Mouse (Mus musculus) neural tube, embryonic 12.5 days (tissue): ENCODE measurements around the gene Zfp980. TPM values are rescaled to one million over a fixed set of nuclear protein-coding genes. Genes with fewer than 3 reads are reported as not detected.
"Not testable (repeated sequence)": the region's sequence is repeated elsewhere in the genome, so short reads cannot be mapped to it uniquely, and the experiment has no call there.

Source experiments
- ATAC-seq: fragments of 200-750 bp; cut with Nextera tagmentation; 2 replicates; pipeline ENCODE4 v1.8.0; 2017; ENCODE audit warnings: low read depth, mild to moderate bottlenecking, moderate TSS enrichment, moderate library complexity; ENCODE audit not compliant: low FRiP score
- H3K27ac ChIP-seq: fragments of 300-500 bp; sonication (generic); 2 replicates; pipeline ENCODE4 v1.5.1; 2016
- H3K27me3 ChIP-seq: fragments of 300-500 bp; sonication (generic); replicated peaks from 2 replicates; pipeline ENCODE4 v1.6.1; 2016; ENCODE audit warnings: mild to moderate bottlenecking
- H3K36me3 ChIP-seq: fragments of 300-500 bp; sonication (generic); 2 replicates; pipeline ENCODE4 v1.6.1; 2016; ENCODE audit warnings: mild to moderate bottlenecking
- H3K4me1 ChIP-seq: fragments of 300-500 bp; sonication (generic); 2 replicates; pipeline ENCODE4 v1.6.1; 2016
- H3K4me2 ChIP-seq: fragments of 300-500 bp; sonication (generic); replicated peaks from 2 replicates; pipeline ENCODE4 v1.6.1; 2016; ENCODE audit warnings: mild to moderate bottlenecking
- H3K4me3 ChIP-seq: fragments of 300-500 bp; sonication (generic); 2 replicates; pipeline ENCODE4 v1.5.1; 2016
- H3K9ac ChIP-seq: fragments of 300-500 bp; sonication (generic); 2 replicates; pipeline ENCODE4 v1.6.1; 2016; ENCODE audit warnings: mild to moderate bottlenecking
- H3K9me3 ChIP-seq: fragments of 300-500 bp; sonication (generic); 2 replicates; pipeline ENCODE4 v1.6.1; 2016; ENCODE audit warnings: mild to moderate bottlenecking
- WGBS: fragments of 180-500 bp; shearing (Covaris S2); methylation state at CpG from one replicate; pipeline ENCODE4 v1.1.7; 2016; 5-methylcytosine and 5-hydroxymethylcytosine counted together
- polyA plus RNA-seq: library from polyadenylated mRNA; unstranded; fragments of >200 nt; fragmentation: Nextera tagmentation; extraction: Ambion mirVana; gene quantifications from 2 replicates; pipeline ENCODE4 v1.2.1, GENCODE M21; 2016

The Zfp980 gene
- 0.08 TPM in 1 of 2 replicates, not detected in the other for polyA plus RNA-seq

DNA sequence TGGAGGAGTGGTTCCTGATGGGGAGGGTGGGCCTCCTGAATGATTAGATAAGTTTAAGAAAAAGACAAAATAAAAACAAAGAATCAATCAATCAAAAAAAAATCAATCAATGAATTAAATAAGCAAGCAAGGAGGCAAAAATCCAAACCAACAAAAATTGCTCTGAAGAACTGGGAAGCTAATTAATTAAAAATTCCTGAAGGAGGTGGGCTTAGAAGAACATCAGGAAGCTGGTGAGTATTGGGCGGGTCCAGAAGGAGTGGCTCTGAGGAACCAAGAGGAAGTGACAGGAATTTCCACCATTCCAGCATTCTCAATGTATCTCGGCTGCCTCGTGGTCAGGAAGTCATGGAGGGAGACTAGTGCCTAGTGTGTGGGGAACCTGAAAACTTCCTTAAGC is at the start of gene Zfp980:
Zfp980 (plus strand) TSS at position 301 of the 400 bp plus-strand sequence.
- not testable (repeated sequence) for H3K9ac ChIP-seq, H3K4me1 ChIP-seq, H3K27me3 ChIP-seq, H3K36me3 ChIP-seq, H3K9me3 ChIP-seq, H3K4me2 ChIP-seq, H3K4me3 ChIP-seq, H3K27ac ChIP-seq, ATAC-seq
- WGBS: 79% methylated on average over 3 of the region's 3 CpGs

DNA sequence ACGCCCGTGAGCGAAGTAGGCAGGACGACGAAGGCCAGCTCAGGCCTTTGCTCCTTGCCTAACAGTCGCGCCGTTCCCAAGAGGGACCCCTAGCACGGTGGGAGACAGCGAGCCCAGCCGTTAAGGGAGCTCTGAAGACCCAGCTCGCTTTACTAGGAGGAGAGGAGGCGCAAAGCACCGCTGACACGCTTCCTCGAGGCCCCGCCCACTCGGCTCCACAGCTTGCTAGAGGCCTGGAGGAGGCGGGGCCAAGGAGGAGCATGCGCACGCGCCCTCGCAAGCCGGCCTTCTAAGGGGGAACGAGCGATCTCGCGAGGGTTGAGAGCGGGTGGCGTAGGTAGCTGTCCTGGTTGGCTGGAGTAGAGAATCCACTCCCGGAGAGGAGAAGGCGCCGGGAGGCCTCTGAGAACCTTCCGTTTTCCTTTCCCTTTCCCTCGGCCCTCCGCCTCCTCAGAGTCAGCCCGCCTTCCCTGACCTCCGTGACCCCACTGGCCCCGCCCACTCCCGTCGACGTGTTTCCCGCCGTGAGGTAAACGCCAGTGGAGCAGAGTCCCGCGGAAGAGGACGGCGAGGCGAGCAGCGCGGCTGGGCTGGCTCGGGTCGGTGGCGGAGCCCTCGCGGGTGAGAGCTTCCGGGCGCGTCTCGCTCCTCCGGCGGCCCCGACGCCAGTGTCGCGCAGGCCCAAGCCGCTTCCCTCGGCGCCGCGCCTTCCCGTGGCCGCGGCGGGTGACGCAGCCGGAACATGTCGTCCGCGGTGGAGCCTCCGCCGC is 29.9 kb upstream of the Zfp980 start:
- H3K27me3 ChIP-seq, H3K4me3 ChIP-seq, ATAC-seq: not testable (repeated sequence)

DNA sequence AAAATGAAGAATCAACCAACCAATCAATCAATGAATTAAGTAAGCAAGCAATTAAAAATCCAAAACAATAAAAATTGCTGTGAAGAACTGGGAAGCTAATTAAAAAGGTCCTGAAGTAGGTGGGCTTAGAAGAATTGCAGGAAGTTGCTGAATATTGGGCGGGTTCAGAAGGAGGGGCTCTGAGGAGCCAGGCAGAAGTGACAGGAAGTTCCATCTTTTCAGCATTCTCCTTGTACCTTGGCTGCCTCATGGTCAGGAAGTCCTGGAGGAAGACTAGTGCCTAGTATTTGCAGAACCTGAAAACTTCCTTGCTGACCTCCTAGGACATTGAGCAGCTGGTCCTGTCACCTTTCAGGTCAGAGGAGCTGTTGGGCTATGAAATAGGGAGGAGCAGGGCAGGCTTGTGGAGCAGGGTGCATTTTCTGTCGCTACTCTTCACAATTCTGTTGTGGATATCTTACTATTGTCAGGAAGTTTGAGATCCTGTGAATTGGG is 3.8 kb downstream of the Zfp980 start:
- H3K27ac ChIP-seq, H3K9ac ChIP-seq, H3K4me3 ChIP-seq, H3K9me3 ChIP-seq, H3K4me1 ChIP-seq, H3K27me3 ChIP-seq, H3K36me3 ChIP-seq, ATAC-seq, H3K4me2 ChIP-seq: not testable (repeated sequence)
- 69% methylated on average over 2 of the region's 2 CpGs for WGBS

More for the DNA sequence above, 29.9 kb upstream of the Zfp980 start:
- H3K36me3 ChIP-seq, H3K4me1 ChIP-seq, H3K27ac ChIP-seq, H3K9me3 ChIP-seq, H3K9ac ChIP-seq: not testable (repeated sequence)
- peak overlapping the region; percentile 33 for H3K4me2 ChIP-seq
- 24% methylated on average over 80 of the region's 83 CpGs for WGBS

DNA sequence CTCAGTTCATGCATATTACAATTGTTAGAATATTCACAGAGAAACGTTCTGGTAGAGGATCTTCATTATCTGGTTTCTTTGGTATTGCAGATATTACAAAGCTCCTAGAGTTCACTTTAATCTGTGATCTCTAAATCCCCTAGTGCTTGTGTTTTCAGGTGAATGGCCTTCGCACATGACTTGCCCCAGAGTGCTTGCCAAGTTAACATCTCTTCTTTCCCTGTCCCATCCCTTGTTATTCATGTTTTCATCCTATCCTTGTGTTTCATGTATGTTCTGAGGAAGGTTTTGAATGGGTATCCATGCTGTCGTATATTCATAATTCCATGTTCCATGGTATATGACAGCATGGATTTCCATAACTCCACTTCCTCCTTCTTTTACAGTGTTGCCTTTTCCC is 9.7 kb downstream of the Zfp980 start:
- H3K4me3 ChIP-seq, H3K9ac ChIP-seq, ATAC-seq, H3K4me1 ChIP-seq, H3K27ac ChIP-seq, H3K4me2 ChIP-seq, H3K27me3 ChIP-seq, H3K36me3 ChIP-seq: not testable (repeated sequence)
- WGBS: 85% methylated on average over 3 of the region's 3 CpGs
- peaks cover 22% of the 10 kb centered on the region; the same call in 1 of the 2 replicates for H3K9me3 ChIP-seq

DNA sequence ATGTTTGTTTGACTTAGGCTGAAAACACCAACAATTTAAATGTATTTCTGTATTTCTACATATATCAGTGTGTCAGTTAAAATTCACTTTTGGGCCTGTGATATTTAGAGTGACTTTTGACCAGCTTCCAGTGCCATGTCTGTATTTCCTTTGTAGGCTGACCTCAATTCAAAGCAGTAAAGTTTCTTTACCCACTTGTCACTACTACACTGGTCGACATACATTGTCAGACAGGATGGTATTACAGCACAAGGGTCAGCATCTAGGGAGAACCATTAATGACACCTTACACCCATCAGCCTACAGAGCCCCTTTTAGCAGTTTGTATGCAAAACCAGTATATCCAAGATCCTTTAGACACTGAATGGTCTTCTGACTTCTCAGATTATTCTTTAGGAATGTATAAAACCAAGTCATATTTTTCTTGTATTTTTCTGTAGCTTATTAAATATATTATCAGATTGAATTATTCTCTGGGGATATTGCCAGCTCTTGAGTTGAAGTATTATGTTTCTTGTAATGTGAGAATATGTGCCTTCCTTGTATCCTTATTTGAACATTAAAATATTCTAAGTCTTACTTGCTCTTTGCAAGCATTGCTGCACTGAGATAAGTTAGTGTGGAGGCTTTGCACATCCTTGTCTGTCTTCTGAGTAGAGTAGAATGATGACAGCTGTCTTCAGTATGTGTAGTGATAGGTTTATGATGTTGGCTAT is 10.3 kb downstream of the Zfp980 start:
- H3K9me3 ChIP-seq: peaks cover 22% of the 10 kb centered on the region; the same call in 1 of the 2 replicates
- not testable (repeated sequence) for H3K4me3 ChIP-seq, H3K4me2 ChIP-seq, H3K27me3 ChIP-seq, H3K4me1 ChIP-seq, ATAC-seq, H3K9ac ChIP-seq, H3K27ac ChIP-seq, H3K36me3 ChIP-seq
- WGBS: 29% methylated on average over 1 of the region's 1 CpGs

DNA sequence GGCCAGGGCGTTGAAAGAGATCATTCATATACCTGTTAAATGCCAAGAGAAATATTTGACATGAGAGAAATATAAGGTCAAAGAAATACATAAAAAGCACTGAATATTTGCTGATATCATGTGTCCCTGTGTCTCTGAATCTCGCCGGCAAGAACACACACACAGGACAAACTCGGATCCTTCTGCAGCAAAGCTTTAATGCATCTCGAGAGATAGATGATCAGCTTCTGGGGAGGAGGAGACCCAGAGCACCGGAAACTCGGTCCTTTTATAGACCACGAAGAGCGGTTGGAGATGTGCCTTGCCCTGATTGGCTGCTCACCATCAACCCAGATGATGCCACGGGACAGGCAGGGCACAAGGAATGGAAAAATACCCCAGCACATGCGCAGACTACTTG is 11.5 kb downstream of the Zfp980 start:
- H3K9ac ChIP-seq, H3K27me3 ChIP-seq, H3K4me3 ChIP-seq, H3K4me1 ChIP-seq, H3K4me2 ChIP-seq, ATAC-seq, H3K36me3 ChIP-seq, H3K27ac ChIP-seq: not testable (repeated sequence)
- H3K9me3 ChIP-seq: peaks cover 28% of the 10 kb centered on the region
- WGBS: 86% methylated on average over 10 of the region's 11 CpGs

DNA sequence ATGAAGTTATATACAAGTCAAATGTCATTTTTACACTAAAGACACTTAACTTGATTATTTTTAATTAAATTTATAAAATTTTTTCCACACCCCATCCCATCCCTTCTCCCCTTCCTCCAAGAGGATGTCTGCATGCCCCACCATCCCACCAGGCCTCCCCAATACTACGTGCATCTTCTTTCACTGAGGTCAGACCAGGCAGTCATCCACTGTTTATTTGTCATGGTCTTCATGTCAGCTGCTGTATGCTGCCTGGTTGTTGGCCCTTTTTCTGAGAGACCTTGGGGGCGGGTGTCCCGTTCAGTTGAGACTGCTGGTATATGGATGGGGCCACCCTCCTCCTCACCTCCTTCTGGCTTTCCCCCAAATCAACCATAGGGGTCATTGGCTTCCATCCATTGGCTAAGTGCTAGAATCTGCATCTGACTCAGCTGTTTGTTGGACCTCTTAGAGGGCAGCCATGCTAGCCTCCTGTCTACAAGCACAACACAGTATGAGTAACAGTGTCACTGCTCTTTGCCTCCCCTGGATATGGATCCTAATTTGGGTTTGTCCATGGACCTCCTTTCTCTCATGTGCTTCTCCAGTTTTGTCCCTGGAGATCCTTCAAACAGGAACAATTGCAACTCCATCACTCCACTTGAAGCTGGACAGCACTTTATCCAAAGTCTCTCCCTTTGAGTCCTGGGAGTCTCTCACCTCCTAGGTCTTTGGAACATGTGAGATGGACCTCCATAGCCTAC is 12.7 kb downstream of the Zfp980 start:
- H3K27me3 ChIP-seq, ATAC-seq, H3K9ac ChIP-seq, H3K4me3 ChIP-seq, H3K36me3 ChIP-seq, H3K27ac ChIP-seq, H3K4me1 ChIP-seq, H3K4me2 ChIP-seq: not testable (repeated sequence)
- 83% methylated on average over 3 of the region's 3 CpGs for WGBS
- H3K9me3 ChIP-seq: peaks cover 25% of the 10 kb centered on the region

DNA sequence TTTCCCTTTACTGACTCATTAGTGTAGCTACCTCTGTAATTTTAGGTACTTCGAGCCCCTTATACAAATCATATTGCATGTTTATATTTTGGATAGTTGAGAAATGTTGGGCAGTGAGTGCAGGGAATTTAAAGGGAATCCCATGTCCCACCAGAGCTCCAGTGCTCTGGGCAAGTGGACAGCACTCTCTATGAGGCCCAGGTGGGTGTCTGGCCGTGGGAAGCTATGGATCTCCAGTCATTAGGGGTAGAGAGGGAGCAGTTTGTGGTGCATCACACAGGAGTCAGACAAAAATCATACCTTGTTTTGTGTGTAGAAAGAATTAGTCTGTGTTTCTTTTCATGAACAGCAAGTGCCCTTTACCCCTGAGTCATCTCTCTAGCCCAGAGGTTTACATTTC is 15.6 kb downstream of the Zfp980 start:
- H3K4me1 ChIP-seq, H3K4me3 ChIP-seq, H3K27ac ChIP-seq, ATAC-seq, H3K4me2 ChIP-seq, H3K9ac ChIP-seq, H3K27me3 ChIP-seq, H3K36me3 ChIP-seq: not testable (repeated sequence)
- H3K9me3 ChIP-seq: peaks cover 21% of the 10 kb centered on the region
- 69% methylated on average over 2 of the region's 2 CpGs for WGBS

DNA sequence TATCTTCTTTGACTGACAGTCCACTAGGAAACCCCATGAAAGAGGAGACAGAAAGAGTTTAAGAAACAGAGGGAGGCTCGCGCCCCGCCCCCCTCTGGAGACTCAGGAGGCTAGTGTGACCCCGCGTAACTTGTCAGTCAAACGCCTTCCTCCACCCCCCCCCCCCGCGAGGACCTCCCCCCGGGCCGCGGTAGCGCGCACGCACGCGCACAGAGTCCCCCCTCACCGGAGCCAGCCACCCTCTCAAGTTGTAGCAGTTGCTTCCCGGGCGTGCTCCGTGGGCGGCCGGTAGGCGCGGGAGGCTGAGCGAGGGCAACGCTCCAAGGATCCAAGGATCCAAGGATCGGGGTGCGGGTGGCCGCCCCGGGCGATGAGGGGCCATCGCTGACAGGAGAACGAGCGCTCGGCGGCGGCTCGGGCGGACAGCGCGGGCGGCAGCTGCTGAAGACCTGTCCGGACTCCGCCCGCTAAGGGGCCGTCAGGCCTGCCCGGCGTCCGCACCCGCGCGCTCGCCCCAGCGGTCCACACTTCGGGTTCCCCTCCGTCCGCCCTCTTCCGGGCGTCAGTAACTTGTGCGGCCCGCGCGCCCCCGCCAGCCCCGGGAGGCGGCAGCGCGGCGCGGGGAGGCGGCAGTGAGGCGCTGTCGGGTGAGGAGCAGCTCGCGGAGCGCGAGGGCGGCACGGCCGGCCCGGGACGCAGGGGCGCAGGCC is 74.6 kb downstream of the Zfp980 start:
- H3K27ac ChIP-seq, H3K4me1 ChIP-seq, H3K36me3 ChIP-seq, H3K27me3 ChIP-seq, H3K9ac ChIP-seq, H3K9me3 ChIP-seq: not testable (repeated sequence)
- Histone ChIP-seq H3K4me2 (peak overlapping the region; percentile 60), H3K4me3 (peak overlapping the region; percentile 34)
- ATAC-seq: peak; percentile 93
- 1% methylated on average over 56 of the region's 83 CpGs for WGBS

DNA sequence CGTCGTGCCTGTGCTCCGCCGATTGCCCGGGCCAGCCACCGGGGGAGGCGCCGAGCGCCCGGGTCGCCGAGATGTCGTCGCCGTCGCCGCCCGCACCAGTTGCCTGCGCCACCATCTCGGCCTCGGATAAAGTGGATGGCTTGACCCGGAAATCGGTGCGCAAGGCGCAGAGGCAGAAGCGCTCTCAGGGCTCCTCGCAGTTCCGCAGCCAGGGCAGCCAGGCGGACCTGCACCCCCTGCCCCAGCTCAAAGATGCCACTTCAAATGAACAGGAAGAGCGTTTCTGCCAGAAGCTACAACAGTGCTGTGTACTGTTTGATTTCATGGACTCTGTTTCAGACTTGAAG is 75.1 kb downstream of the Zfp980 start:
- not testable (repeated sequence) for H3K4me3 ChIP-seq, H3K9ac ChIP-seq, ATAC-seq, H3K27me3 ChIP-seq, H3K4me1 ChIP-seq, H3K36me3 ChIP-seq, H3K27ac ChIP-seq, H3K9me3 ChIP-seq
- peak overlapping the region; percentile 60; the same call in 1 of the 2 replicates for H3K4me2 ChIP-seq
- no CpG with 5 or more reads among the region's 30 CpGs for WGBS
